Mouse (Mus musculus) liver, embryonic 16.5 days (tissue): Measurements from ENCODE around the gene Cfap74. TPM values are rescaled to one million over a fixed set of nuclear protein-coding genes. Genes with fewer than 3 reads are reported as not detected.

Experiments
- ATAC-seq: fragments of 200-750 bp; cut with Nextera tagmentation; 2 replicates; pipeline ENCODE4 v1.8.0; 2017; ENCODE audit warnings: low read depth, mild to moderate bottlenecking, moderate number of reproducible peaks, moderate library complexity
- H3K27ac ChIP-seq: fragments of 300-500 bp; sonication (generic); 2 replicates; pipeline ENCODE4 v1.5.1; 2014; ENCODE audit warnings: mild to moderate bottlenecking, low read length
- H3K27me3 ChIP-seq: fragments of 300-500 bp; sonication (generic); 2 replicates; pipeline ENCODE4 v1.6.1; 2014; ENCODE audit warnings: low read depth, low read length, mixed read lengths; ENCODE audit not compliant: control insufficient read depth, insufficient read depth
- H3K36me3 ChIP-seq: fragments of 300-500 bp; sonication (generic); 2 replicates; pipeline ENCODE4 v1.6.1; 2014; ENCODE audit warnings: mild to moderate bottlenecking; ENCODE audit not compliant: control insufficient read depth, insufficient read depth
- H3K4me1 ChIP-seq: fragments of 300-500 bp; sonication (generic); 2 replicates; pipeline ENCODE4 v1.6.1; 2014; ENCODE audit warnings: low read depth, low read length, mixed read lengths; ENCODE audit not compliant: control insufficient read depth
- H3K4me2 ChIP-seq: fragments of 300-500 bp; sonication (generic); 2 replicates; pipeline ENCODE4 v1.6.1; 2014; ENCODE audit warnings: low read depth, low read length, mixed read lengths
- H3K4me3 ChIP-seq: fragments of 300-500 bp; sonication (generic); 2 replicates; pipeline ENCODE4 v1.5.1; 2014; ENCODE audit warnings: low read depth, mild to moderate bottlenecking, low read length
- H3K9ac ChIP-seq: fragments of 300-500 bp; sonication (generic); 2 replicates; pipeline ENCODE4 v1.6.1; 2014; ENCODE audit warnings: low read depth, low read length
- H3K9me3 ChIP-seq: fragments of 300-500 bp; sonication (generic); replicated peaks from 2 replicates; pipeline ENCODE4 v1.6.1; 2016; ENCODE audit warnings: low read length; ENCODE audit not compliant: control insufficient read depth
- WGBS: fragments of 180-500 bp; shearing (Covaris S2); extraction: QIAGEN DNeasy Blood & Tissue Kit; methylation state at CpG from one replicate; pipeline ENCODE4 v1.1.7; 2014; ENCODE audit not compliant: insufficient replicate concordance; 5-methylcytosine and 5-hydroxymethylcytosine counted together
- polyA plus RNA-seq: library from polyadenylated mRNA; unstranded; fragments of >200 nt; fragmentation: Nextera tagmentation; extraction: Ambion mirVana; gene quantifications from 2 replicates; pipeline ENCODE4 v1.2.1, GENCODE M21; 2015

Gene Cfap74
- polyA plus RNA-seq, 1 experiment from 2014 or later: 0.12 TPM

GRCm38 (mm10) chr4:155514810-155515209 lies 105.8 kb downstream of the Cfap74 start:
- ATAC-seq: no peak
- 84% methylated on average over 2 of the region's 2 CpGs for WGBS
- H3K4me2 ChIP-seq: no peak overlapping the region

More at GRCm38 (mm10) chr4:155514810-155515209, 105.8 kb downstream of the Cfap74 start:
- H3K27ac ChIP-seq: no peak overlapping the region
- no peaks in the 10 kb centered on the region for H3K9me3 ChIP-seq
- H3K9ac ChIP-seq: no peak overlapping the region
- no peak overlapping the region for H3K4me3 ChIP-seq
- H3K4me1 ChIP-seq: no peaks in the 10 kb centered on the region; the same call in 1 of the 2 replicates
- no peaks in the 10 kb centered on the region for H3K27me3 ChIP-seq
- H3K36me3 ChIP-seq: no peaks in the 10 kb centered on the region

Other genes starting within 250 kb of the Cfap74 start
- 2.4 and 2.5 TPM in 2 replicates for gene Ski, start 186.6 kb upstream of the Cfap74 start, polyA plus RNA-seq
- gene Faap20, start 159.4 kb upstream of the Cfap74 start, polyA plus RNA-seq: 17.1 and 18.6 TPM in 2 replicates
- 2.5 and 2.7 TPM in 2 replicates for gene Prkcz, start 47.8 kb upstream of the Cfap74 start, polyA plus RNA-seq
- gene Gabrd, start 11.1 kb upstream of the Cfap74 start, polyA plus RNA-seq: 0.09 TPM in 1 of 2 replicates, not detected in the other
- 0.33 and 0.64 TPM in 2 replicates for gene Tmem52, start 59.9 kb downstream of the Cfap74 start, polyA plus RNA-seq
- gene Gnb1, start 82.2 kb downstream of the Cfap74 start, polyA plus RNA-seq: 77.3 and 85.9 TPM in 2 replicates
- 42.9 and 45.3 TPM in 2 replicates for gene Nadk, start 153.2 kb downstream of the Cfap74 start, polyA plus RNA-seq
- gene Slc35e2, start 192.2 kb downstream of the Cfap74 start, polyA plus RNA-seq: 5.6 and 6.4 TPM in 2 replicates
- gene Cdk11b, start 215.7 kb downstream of the Cfap74 start, polyA plus RNA-seq: 19.4 and 20.3 TPM in 2 replicates
- gene Gm10563, start 236.2 kb downstream of the Cfap74 start, polyA plus RNA-seq: not detected in 2 replicates
- 4.1 and 4.9 TPM in 2 replicates for gene Mmp23, start 244.2 kb downstream of the Cfap74 start, polyA plus RNA-seq